Mouse (Mus musculus): Measurements from ENCODE around the gene Foxd2. TPM values are rescaled to one million over a fixed set of nuclear protein-coding genes. Genes with fewer than 3 reads are reported as not detected.

Foxd2 gene
- polyA plus RNA-seq (2016; fragmentation: Nextera tagmentation; extraction: Ambion mirVana): 0.81 and 1.1 TPM in 2 replicates

- H3K4me3 ChIP-seq: peak within 1 kb of the TSS; percentile 57
- no peaks in the 10 kb centered on the region for H3K9me3 ChIP-seq (replicated peaks)
- no peaks in the 10 kb centered on the region for H3K36me3 ChIP-seq
- peaks cover 37% of the 10 kb centered on the region for H3K4me1 ChIP-seq
- peak within 1 kb of the TSS; percentile 77 for H3K27ac ChIP-seq
- DNase-seq (ENCODE audit: low spot score): peak; percentile 97
- under 1% methylated on average over 63 of the region's 64 CpGs for WGBS
- H3K27me3 ChIP-seq (ENCODE audit: low read depth, poor library complexity, severe bottlenecking): peaks cover 100% of the 10 kb centered on the region
Observed at GRCm38 (mm10) chr4:114908829-114909601, at the start of gene Foxd2. Foxd2 (minus strand) TSS chr4:114908873.

- Histone ChIP-seq H3K4me1 (peaks cover 4% of the 10 kb centered on the region), H3K27me3 (ENCODE audit: low read depth, poor library complexity, severe bottlenecking) (no peaks in the 10 kb centered on the region), H3K36me3 (peaks cover 34% of the 10 kb centered on the region), H3K4me3 (no peak overlapping the region), H3K27ac (no peak overlapping the region), H3K9me3 (replicated peaks) (no peaks in the 10 kb centered on the region)
- DNase-seq (ENCODE audit: low spot score): no peak
- WGBS: 89% methylated on average over 2 of the region's 2 CpGs
Observed at GRCm38 (mm10) chr4:114958231-114958630, 49.6 kb upstream of the Foxd2 start.

DNA sequence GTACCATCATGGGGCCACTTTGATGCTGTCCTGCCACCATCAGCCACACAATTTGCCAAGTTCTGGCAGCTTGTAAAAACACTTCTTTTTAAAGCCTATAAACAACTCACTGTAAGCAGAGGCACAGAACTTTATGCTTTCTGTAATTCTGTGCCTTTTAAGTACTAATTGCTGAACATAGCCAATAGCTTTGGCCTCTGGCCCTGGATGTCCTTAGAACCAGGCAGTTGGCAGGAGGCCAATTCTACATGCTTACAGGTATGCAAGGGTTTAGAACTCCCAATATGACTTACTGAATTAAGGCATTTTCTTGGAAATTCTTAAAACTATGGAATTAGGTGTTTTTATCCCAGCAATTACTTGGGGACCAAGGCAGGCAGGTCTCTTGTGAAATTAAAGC lies 48.7 kb upstream of the Foxd2 start:
- Histone ChIP-seq H3K27ac (no peak overlapping the region), H3K9me3 (replicated peaks) (no peaks in the 10 kb centered on the region), H3K27me3 (ENCODE audit: low read depth, poor library complexity, severe bottlenecking) (no peaks in the 10 kb centered on the region), H3K4me1 (peaks cover 7% of the 10 kb centered on the region), H3K36me3 (peaks cover 26% of the 10 kb centered on the region), H3K4me3 (no peak overlapping the region)
- no peak for DNase-seq (ENCODE audit: low spot score)

DNA sequence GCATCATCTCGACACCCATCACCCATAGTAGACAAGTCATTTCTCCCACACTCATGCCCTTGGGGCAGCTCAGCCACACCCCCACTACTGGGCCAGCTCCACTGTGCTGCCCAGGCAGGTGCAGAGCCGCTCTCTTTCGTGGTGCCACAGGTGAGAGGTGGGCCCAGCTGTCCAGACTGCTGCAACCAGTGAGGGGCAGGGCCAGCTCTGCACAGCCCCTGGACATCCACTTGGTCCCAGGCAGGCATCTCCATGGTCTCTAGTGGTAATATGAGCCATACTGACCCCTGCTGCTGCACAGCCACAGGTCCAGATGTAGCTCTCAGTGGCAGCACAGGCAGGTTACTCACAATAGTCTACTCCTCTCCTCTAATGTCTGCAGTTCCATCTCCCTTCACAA lies 44.5 kb upstream of the Foxd2 start:
- H3K27ac ChIP-seq: no peak overlapping the region
- DNase-seq (ENCODE audit: low spot score): no peak
- peaks cover 7% of the 10 kb centered on the region for H3K4me1 ChIP-seq
- 75% methylated on average over 3 of the region's 3 CpGs for WGBS
- no peak overlapping the region for H3K4me3 ChIP-seq
- H3K9me3 ChIP-seq (replicated peaks): no peaks in the 10 kb centered on the region
- H3K27me3 ChIP-seq (ENCODE audit: low read depth, poor library complexity, severe bottlenecking): peaks cover 25% of the 10 kb centered on the region
- H3K36me3 ChIP-seq: no peaks in the 10 kb centered on the region; the same call in 1 of the 2 replicates

DNA sequence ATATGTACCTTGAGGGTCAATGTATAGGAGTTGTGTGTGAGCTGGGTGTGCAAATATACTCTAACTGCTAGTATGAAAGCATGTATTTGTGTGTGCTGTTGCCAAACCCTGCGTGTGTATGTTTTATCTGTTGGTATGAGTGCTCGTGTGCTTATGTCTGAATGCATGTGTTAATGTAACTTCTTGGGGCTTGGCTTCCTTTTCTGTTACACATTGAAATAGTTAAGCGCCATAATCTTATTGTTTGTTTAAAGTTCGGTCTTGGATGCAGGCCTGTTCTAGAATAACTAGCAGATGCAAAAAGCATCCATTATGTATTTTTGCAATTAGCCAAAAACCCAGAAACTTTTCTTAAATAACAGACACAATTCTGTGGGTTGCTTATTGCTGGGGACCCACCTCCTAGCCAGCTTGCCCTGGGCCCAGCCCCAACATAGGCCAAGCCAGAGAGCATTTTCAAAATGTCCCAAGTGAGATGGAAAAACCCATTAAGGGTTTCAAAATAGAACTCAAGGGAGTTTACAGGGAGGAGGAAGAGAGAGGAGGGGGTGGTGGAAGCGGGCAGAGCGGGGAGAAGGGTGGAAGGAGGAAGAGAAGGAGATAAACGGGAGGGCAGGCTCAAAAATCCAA lies 39.3 kb upstream of the Foxd2 start:
- H3K27ac ChIP-seq: no peak overlapping the region
- DNase-seq (ENCODE audit: low spot score): no peak
- no peaks in the 10 kb centered on the region for H3K36me3 ChIP-seq
- H3K4me3 ChIP-seq: no peak overlapping the region
- 74% methylated on average over 7 of the region's 7 CpGs for WGBS
- peaks cover 66% of the 10 kb centered on the region for H3K27me3 ChIP-seq (ENCODE audit: low read depth, poor library complexity, severe bottlenecking)
- no peaks in the 10 kb centered on the region for H3K9me3 ChIP-seq (replicated peaks)
- peaks cover 22% of the 10 kb centered on the region for H3K4me1 ChIP-seq

GRCm38 (mm10) chr4:114947395-114947794 lies 38.7 kb upstream of the Foxd2 start:
- H3K27ac ChIP-seq: no peak overlapping the region
- peak; percentile 83 for DNase-seq (ENCODE audit: low spot score)
- H3K4me1 ChIP-seq: peaks cover 27% of the 10 kb centered on the region
- peaks cover 66% of the 10 kb centered on the region for H3K27me3 ChIP-seq (ENCODE audit: low read depth, poor library complexity, severe bottlenecking)
- H3K36me3 ChIP-seq: no peaks in the 10 kb centered on the region
- H3K9me3 ChIP-seq (replicated peaks): no peaks in the 10 kb centered on the region
- 28% methylated on average over 6 of the region's 6 CpGs for WGBS
- no peak overlapping the region for H3K4me3 ChIP-seq

DNA sequence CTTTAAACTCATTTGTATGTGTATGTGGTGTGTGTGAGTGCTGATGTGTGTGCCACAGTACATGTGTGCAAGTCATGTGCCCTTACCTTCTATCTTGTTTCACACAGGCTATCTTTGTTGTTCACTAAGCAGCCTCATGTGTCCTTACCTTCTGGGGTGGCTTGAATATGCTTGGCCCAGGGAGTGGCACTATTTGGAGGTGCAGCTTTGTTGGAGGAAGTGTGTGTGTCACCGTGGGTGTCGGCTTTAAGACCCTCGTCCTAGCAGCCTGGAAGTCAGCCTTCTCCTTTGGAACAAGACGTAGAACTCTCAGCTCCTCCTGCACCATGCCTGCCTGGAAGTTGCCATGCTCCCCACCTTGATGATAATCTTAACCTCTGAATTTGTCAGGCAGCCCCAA lies 37.7 kb upstream of the Foxd2 start:
- WGBS: 86% methylated on average over 4 of the region's 4 CpGs
- Histone ChIP-seq H3K4me3 (no peak overlapping the region), H3K9me3 (replicated peaks) (no peaks in the 10 kb centered on the region), H3K36me3 (no peaks in the 10 kb centered on the region), H3K27me3 (ENCODE audit: low read depth, poor library complexity, severe bottlenecking) (peaks cover 71% of the 10 kb centered on the region), H3K27ac (no peak overlapping the region), H3K4me1 (peaks cover 37% of the 10 kb centered on the region)
- DNase-seq (ENCODE audit: low spot score): no peak

DNA sequence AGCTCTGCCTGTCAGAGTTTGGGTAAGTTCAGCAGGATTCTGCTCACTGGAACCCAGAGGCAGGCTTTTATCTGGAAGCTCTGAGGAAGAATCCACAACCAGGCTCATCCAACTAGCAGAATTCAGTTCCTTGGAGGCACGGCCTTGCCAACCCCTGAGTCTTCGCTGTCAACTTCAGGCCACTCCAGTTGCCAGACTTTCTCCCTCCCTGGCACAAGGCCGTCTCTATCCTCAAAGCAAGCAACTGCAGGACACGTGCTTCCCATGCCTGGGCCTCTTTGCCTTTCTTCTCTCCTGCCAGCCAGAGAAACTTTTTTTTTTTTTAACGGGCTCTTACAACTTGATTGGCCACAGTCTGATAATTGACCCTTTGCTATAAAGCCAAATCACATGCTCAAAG lies 36.3 kb upstream of the Foxd2 start:
- no peak for DNase-seq (ENCODE audit: low spot score)
- WGBS: 25% methylated on average over 5 of the region's 5 CpGs

GRCm38 (mm10) chr4:114942583-114942982 lies 33.9 kb upstream of the Foxd2 start:
- Histone ChIP-seq H3K4me1 (peaks cover 45% of the 10 kb centered on the region), H3K27me3 (ENCODE audit: low read depth, poor library complexity, severe bottlenecking) (peaks cover 75% of the 10 kb centered on the region), H3K27ac (peak overlapping the region; percentile 61), H3K4me3 (no peak overlapping the region), H3K9me3 (replicated peaks) (no peaks in the 10 kb centered on the region), H3K36me3 (no peaks in the 10 kb centered on the region)
- DNase-seq (ENCODE audit: low spot score): no peak
- WGBS: 10% methylated on average over 8 of the region's 8 CpGs

More for the DNA sequence above, 36.3 kb upstream of the Foxd2 start:
- Histone ChIP-seq H3K27me3 (ENCODE audit: low read depth, poor library complexity, severe bottlenecking) (peaks cover 75% of the 10 kb centered on the region), H3K36me3 (no peaks in the 10 kb centered on the region), H3K4me3 (no peak overlapping the region), H3K9me3 (replicated peaks) (no peaks in the 10 kb centered on the region), H3K4me1 (peaks cover 41% of the 10 kb centered on the region), H3K27ac (no peak overlapping the region)

- Histone ChIP-seq H3K4me3 (no peak overlapping the region), H3K27ac (peak overlapping the region; percentile 61), H3K4me1 (peaks cover 50% of the 10 kb centered on the region), H3K27me3 (ENCODE audit: low read depth, poor library complexity, severe bottlenecking) (peaks cover 75% of the 10 kb centered on the region), H3K9me3 (replicated peaks) (no peaks in the 10 kb centered on the region), H3K36me3 (no peaks in the 10 kb centered on the region)
- DNase-seq (ENCODE audit: low spot score): no peak
- 41% methylated on average over 4 of the region's 4 CpGs for WGBS
Observed at GRCm38 (mm10) chr4:114942112-114942511, 33.4 kb upstream of the Foxd2 start.

DNA sequence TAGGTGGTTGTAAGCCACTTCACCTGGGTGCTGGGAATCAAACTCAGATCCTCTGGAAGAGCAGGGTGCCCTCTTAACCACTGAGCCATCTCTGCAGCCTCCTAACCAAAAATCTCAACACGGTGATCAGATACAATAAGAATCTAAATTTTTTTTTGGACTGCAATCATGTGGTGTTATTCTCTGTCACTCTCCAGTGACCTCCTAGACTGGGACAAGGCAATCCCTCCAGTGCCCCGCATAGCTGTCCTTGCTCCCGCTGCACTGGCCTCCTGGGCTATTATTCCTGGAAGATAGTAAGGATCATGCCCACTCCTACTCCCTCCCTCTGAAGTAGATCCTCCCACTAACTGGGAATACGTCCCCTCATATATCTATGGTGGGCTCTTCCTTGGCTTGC lies 32.6 kb upstream of the Foxd2 start:
- H3K27me3 ChIP-seq (ENCODE audit: low read depth, poor library complexity, severe bottlenecking): peaks cover 74% of the 10 kb centered on the region
- no peaks in the 10 kb centered on the region for H3K9me3 ChIP-seq (replicated peaks)
- DNase-seq (ENCODE audit: low spot score): no peak
- H3K4me3 ChIP-seq: no peak overlapping the region
- WGBS: 85% methylated on average over 4 of the region's 4 CpGs
- peaks cover 50% of the 10 kb centered on the region for H3K4me1 ChIP-seq
- no peaks in the 10 kb centered on the region for H3K36me3 ChIP-seq
- no peak overlapping the region for H3K27ac ChIP-seq

DNA sequence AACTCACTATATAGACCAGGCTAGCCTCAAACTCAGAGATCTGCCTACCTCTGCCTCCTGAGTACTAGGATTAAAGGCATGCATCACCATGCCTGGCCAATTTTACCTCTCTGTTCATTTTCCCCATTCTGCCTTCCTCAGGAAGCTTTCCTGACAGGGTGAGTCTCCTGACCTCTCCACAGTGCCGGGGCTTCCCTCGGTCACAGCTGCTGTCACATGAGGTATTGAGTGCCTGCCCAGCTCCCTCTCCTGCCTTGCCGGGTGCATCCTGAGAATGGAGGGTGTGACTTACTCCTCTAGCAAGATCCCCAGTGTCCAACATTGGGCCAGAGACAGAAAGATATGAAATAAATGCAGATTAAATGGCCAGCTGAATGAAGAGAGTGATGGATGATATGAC lies 29.6 kb upstream of the Foxd2 start:
- Histone ChIP-seq H3K9me3 (replicated peaks) (no peaks in the 10 kb centered on the region), H3K27ac (no peak overlapping the region), H3K4me1 (peaks cover 38% of the 10 kb centered on the region), H3K36me3 (no peaks in the 10 kb centered on the region), H3K27me3 (ENCODE audit: low read depth, poor library complexity, severe bottlenecking) (peaks cover 79% of the 10 kb centered on the region), H3K4me3 (no peak overlapping the region)
- DNase-seq (ENCODE audit: low spot score): no peak
- 69% methylated on average over 3 of the region's 3 CpGs for WGBS

- no peak for DNase-seq (ENCODE audit: low spot score)
- peaks cover 37% of the 10 kb centered on the region for H3K4me1 ChIP-seq
Observed at GRCm38 (mm10) chr4:114937459-114938047, 28.9 kb upstream of the Foxd2 start.

More at GRCm38 (mm10) chr4:114937459-114938047, 28.9 kb upstream of the Foxd2 start:
- Histone ChIP-seq H3K27ac (no peak overlapping the region), H3K4me3 (no peak overlapping the region), H3K36me3 (no peaks in the 10 kb centered on the region), H3K9me3 (replicated peaks) (no peaks in the 10 kb centered on the region), H3K27me3 (ENCODE audit: low read depth, poor library complexity, severe bottlenecking) (peaks cover 80% of the 10 kb centered on the region)
- WGBS: 69% methylated on average over 4 of the region's 4 CpGs

All from limb, embryonic 10.5 days (tissue).